Mouse (Mus musculus): ENCODE data around the gene Col6a1.

Gene Col6a1

DNA sequence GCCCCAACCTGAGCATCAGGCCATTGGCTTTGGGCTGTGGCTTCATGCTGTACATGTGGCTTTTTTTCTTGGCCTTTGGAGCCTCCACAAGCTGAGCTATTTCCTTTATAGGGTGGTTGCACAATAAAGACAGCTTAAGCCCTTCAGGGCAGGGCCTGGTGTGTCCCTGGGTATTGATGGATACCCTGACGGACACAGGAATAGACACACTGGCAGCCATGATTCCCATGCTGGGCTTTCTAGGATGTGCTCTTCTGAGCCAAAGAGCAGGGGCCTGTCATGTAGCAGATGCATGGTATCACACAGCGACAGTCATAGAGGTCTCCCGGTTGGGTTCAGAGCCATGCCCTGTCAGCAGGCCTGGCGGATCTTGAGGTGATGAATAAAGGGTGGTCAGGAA is 898 bp upstream of the Col6a1 start:
- in situ Hi-C loops (cut with MboI, MseI): loop anchor here (25.0 kb wide), 2 partner anchors 265 to 1090 kb away; partner anchors contain the start of genes Mcm3ap, Susd2 and Ybey

DNA sequence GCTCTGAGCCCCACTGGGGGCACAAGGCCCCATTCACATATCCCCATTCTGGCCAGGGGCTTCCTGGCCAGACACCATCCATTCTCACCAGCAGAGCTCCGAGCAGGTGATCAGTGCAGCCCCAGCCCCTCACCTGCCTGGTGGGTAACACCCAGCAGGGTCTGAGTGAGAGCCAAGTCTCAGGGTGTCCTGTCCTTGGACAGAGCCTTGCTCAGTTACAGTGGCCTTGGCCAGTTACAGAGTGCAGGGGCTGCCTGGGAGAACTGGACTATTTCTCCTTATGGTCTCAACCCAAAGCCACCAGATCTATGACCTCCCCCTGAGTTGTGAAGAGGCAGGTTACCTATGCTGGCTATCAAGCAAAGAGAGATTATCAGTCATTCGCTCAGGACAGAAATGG is 871 bp downstream of the Col6a1 start:
- in situ Hi-C loops (cut with MboI, MseI): loop anchor here (25.0 kb wide), 2 partner anchors 263 to 1088 kb away; partner anchors contain the start of genes Mcm3ap, Susd2 and Ybey

DNA sequence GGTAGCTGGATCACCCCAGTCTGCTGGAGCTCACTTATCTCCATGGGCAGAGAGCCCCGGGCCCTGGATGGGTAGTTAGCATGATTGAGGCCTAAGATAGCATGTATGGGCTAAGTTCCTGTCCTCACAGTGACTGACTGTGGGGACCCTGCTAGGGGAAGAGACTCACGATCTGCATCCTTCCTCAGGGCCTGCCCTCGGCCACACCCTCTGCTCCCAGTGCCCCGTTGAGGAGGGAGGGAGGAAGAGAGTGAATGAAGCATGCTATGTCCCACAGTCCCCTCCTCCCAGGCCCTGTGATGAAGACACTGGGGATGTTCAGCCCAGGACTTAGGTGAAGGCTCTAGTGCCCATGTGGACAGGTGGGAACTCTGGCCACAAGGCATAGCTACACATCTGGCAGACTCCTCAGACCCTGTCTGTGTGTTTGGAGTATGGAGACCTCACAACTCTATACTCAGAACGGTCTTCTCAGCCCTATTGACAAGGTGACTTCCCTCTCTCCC is 1.7 kb downstream of the Col6a1 start:
- in situ Hi-C loops (cut with MboI, MseI): no loop called here

DNA sequence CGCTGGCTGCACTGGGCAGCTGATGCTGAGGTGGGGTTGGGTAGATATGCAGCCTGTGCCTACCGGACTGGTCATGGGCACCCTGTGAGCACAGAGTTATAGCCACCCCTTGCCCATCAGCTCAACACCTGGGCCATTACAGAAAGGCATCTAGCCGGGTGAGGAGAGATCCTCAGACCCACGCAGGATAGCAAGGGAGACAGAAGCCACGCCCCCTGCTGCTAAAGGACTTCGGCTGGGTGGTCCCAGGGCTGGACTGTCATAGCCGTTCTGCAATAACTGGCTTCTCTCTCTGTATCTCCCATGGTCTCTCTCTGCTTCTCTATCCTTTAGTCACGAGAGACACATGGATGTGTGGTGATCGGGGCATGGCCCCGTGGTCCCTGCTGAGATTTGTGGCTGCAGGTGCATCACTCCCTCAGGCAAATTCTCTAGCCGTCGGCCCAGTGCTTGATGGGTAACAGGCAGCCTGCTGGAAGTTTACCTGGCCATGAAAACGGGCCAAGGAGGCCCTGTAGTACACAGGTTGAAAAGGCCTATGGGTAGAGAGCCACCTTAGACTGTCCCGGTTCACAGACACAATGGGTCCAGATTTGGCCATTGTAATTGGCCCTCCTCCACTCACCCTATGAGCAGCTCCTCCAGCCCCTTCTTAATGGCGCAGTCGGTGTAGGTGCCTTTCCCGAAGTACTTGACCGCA is 3.1 kb downstream of the Col6a1 start:
- in situ Hi-C loops (cut with MboI, MseI): no loop called here

DNA sequence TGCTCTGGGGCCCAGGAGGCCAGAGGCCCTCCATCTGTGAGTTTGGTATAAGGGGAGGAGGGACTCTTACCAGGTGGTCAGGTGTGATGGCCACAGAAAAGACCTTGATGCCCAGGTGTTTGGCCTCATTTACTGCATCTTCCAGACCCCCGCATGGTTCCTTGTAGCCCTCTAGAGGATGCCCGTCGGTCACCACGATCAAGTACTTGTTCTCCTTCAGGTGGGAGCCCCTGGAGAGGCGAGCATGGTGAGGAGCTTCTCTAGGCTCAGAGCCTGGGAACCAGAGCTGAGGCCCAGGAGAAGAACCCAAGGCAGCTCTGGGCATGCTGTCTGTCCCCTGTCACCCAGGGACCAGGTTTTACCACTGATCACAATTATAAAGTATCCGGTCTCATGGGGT is 4.2 kb downstream of the Col6a1 start:
- in situ Hi-C loops (cut with MboI, MseI): no loop called here

DNA sequence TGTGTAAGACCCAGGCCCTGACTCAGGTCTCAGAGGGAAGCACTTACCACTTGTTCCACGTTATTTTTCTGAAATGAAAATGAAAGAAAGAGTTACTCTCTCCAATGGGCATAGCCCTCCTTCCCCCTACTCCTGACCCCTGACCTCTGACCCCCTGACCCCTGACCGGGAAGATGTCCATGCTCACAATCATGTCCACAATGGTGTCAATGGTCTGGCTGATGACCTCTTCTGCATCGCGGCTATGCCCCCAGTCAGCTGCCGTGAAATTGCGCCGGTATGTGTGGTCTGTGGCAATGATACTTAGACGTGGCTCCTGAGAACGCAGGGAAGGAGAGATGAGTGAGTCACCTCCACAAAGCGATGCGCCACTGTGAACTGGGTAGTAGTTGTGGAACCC is 4.8 kb downstream of the Col6a1 start:
- in situ Hi-C loops (cut with MboI, MseI): no loop called here

DNA sequence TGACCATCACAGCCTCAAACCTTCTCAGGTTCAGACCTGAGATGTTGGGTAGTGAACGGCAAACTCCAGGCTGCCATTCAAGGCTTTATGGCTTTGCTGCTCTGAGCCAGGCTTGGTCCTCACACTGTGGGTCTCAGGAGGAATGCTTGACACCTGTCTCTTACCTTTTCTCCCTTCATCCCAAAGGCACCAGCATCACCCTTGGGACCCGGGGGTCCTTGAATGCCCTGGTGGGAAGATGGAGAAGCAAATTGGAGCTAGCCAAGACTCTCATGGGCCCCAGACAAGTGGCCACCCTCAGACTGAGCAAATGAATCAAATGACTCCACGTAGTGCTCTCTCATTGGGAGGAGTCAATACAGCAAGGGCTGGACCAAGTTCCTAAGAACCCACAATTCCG is 8.3 kb downstream of the Col6a1 start:
- in situ Hi-C loops (cut with MboI, MseI): no loop called here

DNA sequence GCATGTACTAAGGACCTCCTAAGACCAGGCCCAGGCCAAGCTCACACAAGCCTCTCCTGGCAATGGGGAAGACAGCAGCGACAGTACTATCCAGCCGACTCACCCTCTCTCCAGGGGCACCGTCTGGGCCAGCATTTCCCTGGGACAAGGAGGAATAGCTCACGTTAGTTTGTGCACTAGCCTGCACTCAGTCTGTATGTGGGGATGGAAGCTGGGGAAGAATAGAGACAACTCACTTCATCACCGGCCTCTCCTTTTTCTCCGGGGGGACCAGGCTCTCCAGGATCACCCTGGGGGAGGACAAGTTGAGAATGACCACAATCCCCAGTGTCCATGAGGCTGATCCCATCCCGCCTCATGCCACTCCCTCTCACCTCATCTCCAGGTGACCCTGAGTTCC is 8.9 kb downstream of the Col6a1 start:
- in situ Hi-C loops (cut with MboI, MseI): no loop called here

DNA sequence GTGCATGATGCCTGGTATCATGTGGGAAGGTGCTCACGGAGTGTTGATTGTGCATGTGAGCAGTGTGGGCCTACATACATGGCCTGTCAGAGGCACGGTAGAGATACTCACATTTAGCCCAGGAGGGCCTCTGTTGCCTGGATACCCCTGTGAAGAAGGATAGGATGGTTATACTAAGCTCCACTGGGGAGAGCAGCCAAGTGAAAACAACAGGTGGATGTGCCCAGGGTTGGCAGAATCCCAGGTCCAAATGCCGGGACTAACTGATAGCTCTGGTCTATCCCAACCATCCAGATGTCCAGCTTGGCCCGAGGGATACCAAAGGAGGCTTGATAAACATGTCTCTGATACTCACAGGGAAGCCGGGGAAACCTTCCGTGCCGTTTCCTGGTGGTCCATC is 11.7 kb downstream of the Col6a1 start:
- in situ Hi-C loops (cut with MboI, MseI): no loop called here

DNA sequence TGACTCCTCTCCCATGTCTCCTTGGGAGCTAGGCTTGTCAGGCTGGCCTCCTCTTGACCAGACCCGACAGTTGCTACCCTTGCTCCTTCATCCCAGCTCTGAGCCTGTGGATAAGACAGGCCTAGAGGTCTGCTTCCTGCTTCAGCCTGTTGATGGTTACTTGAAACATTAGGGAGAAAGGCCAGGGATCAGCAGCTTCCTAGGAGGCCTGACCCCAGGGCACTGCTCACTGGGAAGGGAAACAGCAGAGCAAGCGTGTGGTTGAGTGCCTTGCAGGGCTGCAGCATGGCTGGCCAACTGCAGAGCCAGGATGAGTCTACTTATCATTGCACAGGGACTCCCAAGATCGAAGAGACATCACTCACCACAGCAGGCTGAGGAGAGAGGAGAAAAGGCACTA is 13.5 kb downstream of the Col6a1 start:
- in situ Hi-C loops (cut with MboI, MseI): no loop called here

DNA sequence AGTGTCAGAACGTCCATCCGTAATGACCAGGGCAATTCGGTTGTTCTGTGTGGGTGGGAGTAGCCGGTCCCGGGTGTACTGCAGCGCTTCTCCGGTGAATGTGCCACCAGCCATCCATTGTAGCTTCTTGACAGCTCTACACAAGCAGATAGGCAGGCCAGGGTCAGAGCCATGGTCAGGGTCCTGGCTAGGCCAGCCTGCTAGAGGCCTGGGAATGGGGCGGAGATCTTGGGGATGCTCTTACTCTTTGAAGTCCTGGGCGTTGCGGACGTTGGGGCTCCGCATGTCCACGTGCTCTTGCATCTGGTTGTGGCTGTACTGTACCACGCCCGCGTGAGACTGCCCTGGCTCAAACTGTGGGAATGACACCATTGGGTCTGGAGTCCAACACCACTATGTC is 14.6 kb downstream of the Col6a1 start:
- in situ Hi-C loops (cut with MboI, MseI): no loop called here

DNA sequence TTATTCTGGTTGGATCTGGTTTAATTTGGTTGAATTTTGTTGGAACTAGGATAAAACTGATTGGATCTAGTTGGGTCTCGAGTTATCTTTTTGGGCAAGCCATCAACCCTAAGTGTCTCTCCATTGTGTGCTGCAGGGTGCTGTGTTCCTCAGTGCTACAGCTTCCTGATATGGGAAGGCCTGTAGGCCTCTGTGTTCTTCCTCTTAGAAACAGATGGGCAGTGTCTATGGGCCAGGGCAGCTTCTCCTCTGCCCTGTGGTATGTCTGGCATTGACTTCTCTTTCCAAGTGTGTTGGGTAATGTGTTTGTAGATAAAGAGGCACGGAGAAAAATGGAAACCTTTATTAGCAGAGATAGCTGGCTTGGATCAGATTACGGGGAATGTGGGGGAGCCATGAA is 17.5 kb downstream of the Col6a1 start:
- in situ Hi-C loops (cut with MboI, MseI): no loop called here

DNA sequence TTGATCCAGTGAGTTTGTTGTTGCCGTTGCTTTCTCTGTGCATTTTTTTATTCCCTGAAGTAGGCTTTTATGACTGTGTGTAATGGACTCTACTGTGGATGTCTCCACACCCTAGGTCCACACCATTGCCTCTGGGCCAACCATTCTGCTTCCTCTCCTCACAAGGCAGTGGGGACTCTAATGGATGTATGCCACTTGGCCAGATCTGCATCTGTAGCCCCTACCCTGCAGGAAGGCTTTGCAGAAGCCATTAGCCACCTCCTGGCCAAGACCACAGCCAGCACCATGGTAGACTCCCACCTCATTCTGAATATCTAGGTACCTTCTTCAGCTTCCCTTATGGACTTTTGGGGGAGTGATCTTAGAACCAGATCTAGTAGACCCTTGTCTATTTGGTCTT is 18.4 kb downstream of the Col6a1 start:
- in situ Hi-C loops (cut with MboI, MseI): no loop called here

DNA sequence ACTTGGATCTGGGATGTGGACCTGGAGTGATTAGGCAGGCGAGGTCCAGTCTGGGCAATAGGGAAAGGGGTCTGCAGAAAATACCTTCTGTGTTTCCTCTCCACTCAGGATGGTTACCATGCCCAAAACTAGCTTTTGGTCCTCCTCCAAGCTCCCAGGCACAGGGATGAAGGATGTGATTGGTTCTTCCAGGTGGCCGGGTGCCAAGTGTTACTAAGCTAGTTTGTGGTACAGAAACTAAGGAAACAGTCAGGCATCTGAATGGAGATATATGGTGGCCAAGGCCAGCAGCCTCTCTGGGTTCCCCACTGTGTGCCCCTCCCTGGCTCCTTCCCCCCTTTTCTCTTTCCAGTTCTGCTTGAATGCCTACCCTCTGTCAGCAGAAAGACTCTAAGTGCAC is 19.0 kb downstream of the Col6a1 start:
- in situ Hi-C loops (cut with MboI, MseI): no loop called here

DNA sequence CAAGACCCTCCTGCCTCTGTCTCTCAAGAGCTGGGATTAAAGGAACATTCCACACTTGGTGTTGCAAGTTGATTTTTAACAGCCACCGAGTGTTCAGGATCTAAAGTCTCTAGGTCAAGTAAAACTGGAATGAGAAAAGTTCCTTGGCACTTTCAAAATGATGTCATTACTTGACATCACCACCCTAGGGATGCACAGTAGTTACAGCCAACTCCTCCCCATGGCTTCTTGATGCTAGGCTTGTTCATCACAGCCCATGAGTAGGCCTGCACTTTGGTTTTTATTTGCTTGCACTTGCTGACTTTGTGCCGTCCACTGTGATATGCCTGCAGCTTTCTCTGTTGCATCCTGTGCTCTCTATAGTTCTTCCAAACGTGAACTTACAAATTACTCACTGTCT is 21.6 kb downstream of the Col6a1 start:
- in situ Hi-C loops (cut with MboI, MseI): no loop called here

DNA sequence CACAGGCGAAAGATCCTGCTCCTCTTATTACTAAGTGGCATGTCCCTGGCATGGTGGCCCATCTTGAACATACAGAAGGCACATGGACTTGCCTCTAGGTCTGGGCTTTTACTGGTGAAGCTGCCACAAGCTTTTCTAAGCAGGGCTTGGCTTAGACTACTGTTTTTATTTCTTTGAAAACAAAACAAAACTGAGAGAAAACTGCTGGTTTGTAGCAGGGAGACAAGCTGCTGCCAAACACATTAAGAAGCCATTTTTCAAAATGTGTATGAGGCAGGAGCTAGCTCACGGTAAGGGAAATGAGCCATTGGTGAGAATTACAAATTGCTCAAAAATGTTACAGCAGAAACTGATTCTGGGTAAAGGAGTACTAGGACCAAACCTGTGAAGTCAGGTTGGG is 24.5 kb downstream of the Col6a1 start:
- in situ Hi-C loops (cut with MboI, MseI): no loop called here

DNA sequence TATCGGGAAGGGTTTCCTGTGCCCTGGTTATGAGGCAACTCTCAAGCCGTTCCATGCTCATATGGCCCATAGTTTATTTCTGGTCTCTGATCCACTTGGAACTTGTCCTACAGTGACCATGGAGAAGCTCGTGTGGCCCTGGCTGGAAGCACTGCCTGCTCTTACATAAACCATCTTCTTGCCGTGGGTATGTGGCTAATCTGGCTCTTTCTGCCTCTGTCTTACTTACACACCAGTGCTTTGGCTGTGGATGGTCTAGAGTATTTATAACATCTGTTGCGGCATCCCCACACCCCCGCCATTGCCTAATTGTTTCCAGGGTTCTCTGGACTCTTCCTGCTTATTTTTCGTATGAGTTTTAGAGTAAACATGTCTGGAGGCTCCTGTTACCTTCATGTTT is 26.2 kb downstream of the Col6a1 start:
- in situ Hi-C loops (cut with MboI, MseI): no loop called here

DNA sequence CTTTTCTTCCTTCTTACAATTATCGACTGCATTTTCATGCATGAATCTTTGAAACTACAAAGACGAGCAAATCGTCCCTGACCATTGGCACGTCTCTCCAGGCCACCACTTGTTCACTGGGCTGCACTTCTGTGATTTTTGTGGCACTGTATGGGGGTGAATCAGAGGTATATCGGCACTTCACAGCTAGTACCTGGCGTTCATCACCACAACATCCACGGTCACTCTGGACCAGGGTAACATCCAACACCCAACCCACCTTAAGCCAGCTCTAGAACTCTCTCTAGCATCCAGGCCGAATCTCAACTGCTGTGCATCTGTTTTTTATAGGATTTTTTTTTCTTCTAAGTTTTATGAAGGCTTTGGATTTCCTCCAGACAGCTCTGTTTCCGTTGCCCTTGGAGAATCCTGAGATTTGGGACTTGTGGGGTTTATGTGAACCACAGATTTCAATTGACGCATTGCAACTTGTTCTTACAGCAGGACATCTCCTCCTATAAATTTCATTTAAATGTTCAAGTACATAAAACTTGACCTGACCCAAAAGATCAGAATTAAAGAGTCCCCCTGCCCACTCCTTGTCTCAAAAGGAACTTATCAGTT is 30.6 kb downstream of the Col6a1 start:
- in situ Hi-C loops (cut with MboI, MseI): no loop called here

DNA sequence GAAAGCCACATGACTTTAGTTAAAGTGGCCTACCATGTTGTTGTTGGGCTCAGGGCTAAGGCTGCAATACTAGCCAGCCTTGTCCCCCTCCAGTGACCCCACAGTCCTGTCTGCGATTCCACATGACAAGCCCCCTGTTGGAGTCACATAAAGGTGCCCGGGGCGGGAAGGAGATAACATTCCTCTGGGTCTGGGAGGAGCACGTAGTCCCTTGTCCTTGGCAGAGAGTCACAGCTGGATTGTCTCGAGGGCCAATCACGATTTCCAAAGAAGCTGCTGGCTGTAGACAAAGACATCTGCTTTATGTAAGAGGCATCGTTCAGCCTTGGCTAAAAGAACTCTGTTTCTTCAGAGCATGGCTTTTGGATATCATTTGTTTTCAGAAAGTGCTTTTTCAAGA is 31.2 kb downstream of the Col6a1 start:
- in situ Hi-C loops (cut with MboI, MseI): no loop called here

DNA sequence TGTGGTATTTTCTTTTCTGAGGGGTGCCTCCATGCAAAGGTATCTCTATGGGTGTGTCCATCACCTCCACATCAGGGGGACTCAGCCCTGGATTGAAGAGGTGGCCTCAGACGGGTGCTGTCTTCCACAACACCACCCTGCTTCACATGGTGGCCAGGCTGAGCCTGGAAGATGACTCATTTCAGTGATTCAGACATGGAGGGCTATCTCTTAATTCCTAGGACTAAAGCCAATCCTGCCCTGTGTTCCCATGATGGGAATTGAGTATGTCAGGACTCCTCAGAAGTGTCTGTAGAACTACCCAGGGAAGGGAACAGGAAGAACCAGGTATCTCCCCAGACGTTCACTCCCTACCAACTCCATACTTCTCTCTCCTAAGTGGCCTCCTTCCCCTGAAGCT is 32.5 kb downstream of the Col6a1 start:
- in situ Hi-C loops (cut with MboI, MseI): no loop called here

DNA sequence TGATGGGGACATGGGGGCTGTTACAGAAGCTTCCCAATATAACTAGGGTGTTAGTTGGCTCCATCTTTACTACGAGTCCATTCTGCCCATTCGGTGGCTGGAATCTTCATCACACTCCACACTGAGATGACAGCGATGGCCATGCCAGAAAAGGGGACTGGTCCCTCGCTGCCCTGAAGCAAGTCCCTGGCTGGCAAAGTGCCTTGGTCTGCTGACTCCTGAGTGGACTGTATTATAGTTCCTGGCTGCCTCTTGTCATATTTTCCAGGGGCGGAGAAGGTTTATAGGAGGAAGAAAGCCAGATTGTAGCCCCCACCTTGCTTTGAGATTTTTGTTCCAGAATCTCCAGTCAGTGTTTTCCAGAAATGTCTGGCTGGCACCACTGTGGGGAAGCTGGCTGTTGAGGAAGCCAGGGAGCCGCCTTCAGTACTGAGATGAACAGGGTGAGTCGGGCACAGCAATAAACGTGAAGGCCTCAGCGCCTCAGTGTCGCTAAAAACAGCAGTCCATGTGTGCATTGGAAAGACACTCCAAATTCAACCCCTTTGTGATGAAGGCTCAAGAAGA is 40.4 kb downstream of the Col6a1 start:
- in situ Hi-C loops (cut with MboI, MseI): loop anchor here (10.0 kb wide), 1 partner anchor 811 kb away; no protein-coding TSS in a partner anchor

DNA sequence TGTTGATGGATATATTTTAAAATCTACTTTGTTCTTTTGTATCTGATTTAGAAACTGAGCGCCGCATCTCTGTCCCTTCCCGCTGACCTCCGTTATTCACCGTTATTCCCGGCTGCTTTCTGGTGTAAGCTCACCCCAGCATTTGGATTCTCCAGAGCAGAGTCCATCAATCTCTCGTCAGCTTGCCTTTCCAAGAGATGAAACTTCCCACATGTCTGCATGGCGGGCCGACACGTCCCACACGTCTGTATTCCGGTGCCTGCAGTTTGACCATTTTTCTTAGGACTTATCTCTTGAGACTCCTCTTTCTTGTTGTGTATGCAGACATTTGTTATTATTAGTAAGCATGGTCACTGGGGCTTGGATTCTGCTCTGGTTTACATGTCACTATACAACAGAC is 42.0 kb downstream of the Col6a1 start:
- in situ Hi-C loops (cut with MboI, MseI): loop anchor here (10.0 kb wide), 1 partner anchor 809 kb away; no protein-coding TSS in a partner anchor

DNA sequence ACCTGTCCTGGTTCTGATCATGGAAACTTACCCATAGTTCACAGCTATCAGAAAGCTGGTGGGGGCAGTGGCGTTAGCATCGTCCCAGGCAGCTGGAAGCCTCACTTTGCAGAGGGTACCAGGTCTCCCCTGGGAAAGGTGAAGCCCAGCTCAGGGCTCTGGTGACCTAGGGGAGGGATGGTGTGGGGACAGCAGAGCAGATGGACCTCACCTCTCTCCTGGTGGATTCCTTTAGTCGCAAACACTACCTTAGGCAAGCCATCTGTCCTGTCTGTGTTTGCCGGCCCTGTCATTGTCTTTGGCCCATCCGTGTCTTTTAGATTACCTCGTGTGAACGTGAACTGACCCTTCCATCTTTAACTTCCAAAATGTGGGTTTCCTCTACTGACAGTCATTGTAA is 42.5 kb downstream of the Col6a1 start:
- in situ Hi-C loops (cut with MboI, MseI): loop anchor here (10.0 kb wide), 1 partner anchor 809 kb away; no protein-coding TSS in a partner anchor

Measured in T-helper 2 cell (primary cell).